Mouse (Mus musculus) MEL (cell line): ENCODE data around the gene Prr15l. TPM values are rescaled to one million over a fixed set of nuclear protein-coding genes. Genes with fewer than 3 reads are reported as not detected.

Source experiments
- DNase-seq: peaks from one replicate; pipeline ENCODE4 v3.0.0; 2011; ENCODE audit warnings: low read depth, low spot score
- H3K27ac ChIP-seq: 2 replicates; pipeline ENCODE4 v1.5.1; 2012; ENCODE audit warnings: low read depth, mild to moderate bottlenecking, control low read depth, low read length, moderate library complexity; ENCODE audit not compliant: control insufficient read depth
- H3K27me3 ChIP-seq, 2 experiments: fragments of 150-350 bp in 1 of 2; sonication (generic) in 1 of 2; 2 replicates each; pipeline ENCODE4 v1.6.1; 2012; ENCODE audit warnings: low read length in 2 of 2, mild to moderate bottlenecking in 2 of 2, improper control_type of control experiment in 1 of 2, moderate library complexity in 1 of 2; ENCODE audit not compliant: insufficient read depth in 2 of 2, control insufficient read depth in 1 of 2
- H3K36me3 ChIP-seq, 2 experiments: 2 replicates each; pipeline ENCODE4 v1.6.1; 2012 to 2014; ENCODE audit warnings: low read length in 2 of 2, improper control_type of control experiment in 1 of 2, inconsistent platforms in 1 of 2, mild to moderate bottlenecking in 1 of 2; ENCODE audit not compliant: insufficient read depth in 2 of 2, control insufficient read depth in 1 of 2
- H3K4me1 ChIP-seq, 2 experiments: fragments of 150-350 bp in 1 of 2; sonication (generic) in 1 of 2; 2 replicates each; pipeline ENCODE4 v1.6.1; 2012; ENCODE audit warnings: low read length in 2 of 2, improper control_type of control experiment in 1 of 2, mild to moderate bottlenecking in 1 of 2; ENCODE audit not compliant: insufficient read depth in 2 of 2, control insufficient read depth in 1 of 2
- H3K4me3 ChIP-seq, 2 experiments: fragments of 150-350 bp in 1 of 2; sonication (generic) in 1 of 2; 2 replicates each; pipeline ENCODE4 v1.5.1; 2012; ENCODE audit warnings: low read depth in 2 of 2, low read length in 2 of 2, mild to moderate bottlenecking in 2 of 2, moderate library complexity in 2 of 2, control low read depth in 1 of 2, improper control_type of control experiment in 1 of 2; ENCODE audit not compliant: control insufficient read depth in 1 of 2, insufficient read depth in 1 of 2
- H3K79me2 ChIP-seq: 2 replicates; pipeline ENCODE4 v1.6.1; 2012; ENCODE audit warnings: mild to moderate bottlenecking, low read length, moderate library complexity; ENCODE audit not compliant: control insufficient read depth, poor library complexity, insufficient read depth
- H3K9ac ChIP-seq: 2 replicates; pipeline ENCODE4 v1.6.1; 2012; ENCODE audit warnings: low read depth, mild to moderate bottlenecking, control low read depth, low read length, moderate library complexity; ENCODE audit not compliant: control insufficient read depth, poor library complexity, severe bottlenecking
- H3K9me3 ChIP-seq: fragments of 150-350 bp; sonication (generic); replicated peaks from 2 replicates; pipeline ENCODE4 v1.6.1; 2012; ENCODE audit warnings: mild to moderate bottlenecking, low read length, improper control_type of control experiment, moderate library complexity; ENCODE audit not compliant: insufficient read depth
- BHLHE40 ChIP-seq: IDR thresholded peaks from 2 replicates; pipeline ENCODE4 v1.6.1; 2012; ENCODE audit warnings: low read depth, mild to moderate bottlenecking, inconsistent platforms, low read length, improper control_type of control experiment, borderline replicate concordance
- CHD1 ChIP-seq: IDR thresholded peaks from 2 replicates; pipeline ENCODE4 v1.6.1; 2012; ENCODE audit warnings: low read depth, mild to moderate bottlenecking, inconsistent platforms, low read length, improper control_type of control experiment
- EP300 ChIP-seq, 2 experiments: IDR thresholded peaks; 2 replicates each; pipeline ENCODE4 v1.6.1; 2011; ENCODE audit warnings: improper control_type of control experiment in 2 of 2, low read length in 2 of 2, low read depth in 1 of 2, mild to moderate bottlenecking in 1 of 2
- ETS1 ChIP-seq: IDR thresholded peaks from 2 replicates; pipeline ENCODE4 v1.6.1; 2012; ENCODE audit warnings: low read depth, mild to moderate bottlenecking, inconsistent platforms, low read length, improper control_type of control experiment, moderate library complexity
- GABPA ChIP-seq: IDR thresholded peaks from 2 replicates; pipeline ENCODE4 v1.6.1; 2012; ENCODE audit warnings: low read depth, mild to moderate bottlenecking, inconsistent platforms, low read length, improper control_type of control experiment, moderate library complexity
- GATA1 ChIP-seq: IDR thresholded peaks from 2 replicates; pipeline ENCODE4 v1.6.1; 2011; ENCODE audit warnings: low read depth, low read length, improper control_type of control experiment
- HCFC1 ChIP-seq: IDR thresholded peaks from 2 replicates; pipeline ENCODE4 v1.6.1; 2012; ENCODE audit warnings: low read depth, mild to moderate bottlenecking, inconsistent platforms, low read length, improper control_type of control experiment, moderate library complexity
- JUND ChIP-seq: IDR thresholded peaks from 2 replicates; pipeline ENCODE4 v1.6.1; 2011; ENCODE audit warnings: low read depth, mild to moderate bottlenecking, improper control_type of control experiment, low read length
- KAT2A ChIP-seq: conservative IDR thresholded peaks from 2 replicates; pipeline ENCODE4 v1.6.1; 2012; ENCODE audit warnings: low read depth, low read length, improper control_type of control experiment, inconsistent platforms
- MAFK ChIP-seq: IDR thresholded peaks from 2 replicates; pipeline ENCODE4 v1.6.1; 2011; ENCODE audit warnings: low read depth, mild to moderate bottlenecking, low read length, improper control_type of control experiment, borderline replicate concordance
- MAX ChIP-seq: IDR thresholded peaks from 2 replicates; pipeline ENCODE4 v1.6.1; 2011; ENCODE audit warnings: low read length, improper control_type of control experiment
- MAZ ChIP-seq: IDR thresholded peaks from 2 replicates; pipeline ENCODE4 v1.6.1; 2012; ENCODE audit warnings: low read depth, mild to moderate bottlenecking, inconsistent platforms, low read length, improper control_type of control experiment
- MEF2A ChIP-seq: IDR thresholded peaks from 2 replicates; pipeline ENCODE4 v1.6.1; 2014; ENCODE audit warnings: low read depth, mild to moderate bottlenecking, inconsistent platforms, low read length, improper control_type of control experiment; ENCODE audit not compliant: poor library complexity, insufficient replicate concordance, severe bottlenecking; ENCODE audit errors: extremely low read depth
- MYB ChIP-seq: IDR thresholded peaks from 2 replicates; pipeline ENCODE4 v1.6.1; 2011; ENCODE audit warnings: mild to moderate bottlenecking, low read depth, low read length, improper control_type of control experiment
- MYC ChIP-seq: IDR thresholded peaks from 2 replicates; pipeline ENCODE4 v1.6.1; 2011; ENCODE audit warnings: low read depth, mild to moderate bottlenecking, low read length, improper control_type of control experiment, moderate library complexity
- NRF1 ChIP-seq: IDR thresholded peaks from 2 replicates; pipeline ENCODE4 v1.6.1; 2014; ENCODE audit warnings: low read depth, mild to moderate bottlenecking, inconsistent platforms, low read length, improper control_type of control experiment, moderate library complexity; ENCODE audit not compliant: poor library complexity, insufficient read depth, severe bottlenecking
- POLR2A ChIP-seq, 2 experiments: IDR thresholded peaks; 2 replicates each; pipeline ENCODE4 v1.6.1; 2011 to 2012; ENCODE audit warnings: low read length in 2 of 2, mild to moderate bottlenecking in 2 of 2, control low read depth in 1 of 2, improper control_type of control experiment in 1 of 2, low read depth in 1 of 2, moderate library complexity in 1 of 2; ENCODE audit not compliant: control insufficient read depth in 1 of 2, insufficient read depth in 1 of 2, poor library complexity in 1 of 2
- POLR2AphosphoS2 ChIP-seq: IDR thresholded peaks from 2 replicates; pipeline ENCODE4 v1.6.1; 2011; ENCODE audit warnings: low read length, improper control_type of control experiment
- RAD21 ChIP-seq: IDR thresholded peaks from 2 replicates; pipeline ENCODE4 v1.6.1; 2011; ENCODE audit warnings: mild to moderate bottlenecking, low read depth, low read length, improper control_type of control experiment
- SMC3 ChIP-seq: IDR thresholded peaks from 2 replicates; pipeline ENCODE4 v1.6.1; 2011; ENCODE audit warnings: low read depth, low read length, improper control_type of control experiment
- TBP ChIP-seq: IDR thresholded peaks from 2 replicates; pipeline ENCODE4 v1.8.0; 2011; ENCODE audit warnings: low read depth, low read length, improper control_type of control experiment
- UBTF ChIP-seq: IDR thresholded peaks from 2 replicates; pipeline ENCODE4 v1.6.1; 2012; ENCODE audit warnings: low read depth, mild to moderate bottlenecking, inconsistent platforms, low read length, improper control_type of control experiment, moderate library complexity, borderline replicate concordance; ENCODE audit not compliant: insufficient read depth
- USF1 ChIP-seq: IDR thresholded peaks from 2 replicates; pipeline ENCODE4 v1.6.1; 2014; ENCODE audit warnings: low read depth, mild to moderate bottlenecking, inconsistent platforms, low read length, improper control_type of control experiment, moderate library complexity
- USF2 ChIP-seq, 2 experiments: IDR thresholded peaks; 2 replicates each; pipeline ENCODE4 v1.6.1; 2011 to 2012; ENCODE audit warnings: improper control_type of control experiment in 2 of 2, low read length in 2 of 2, borderline replicate concordance in 1 of 2, inconsistent platforms in 1 of 2, low read depth in 1 of 2, mild to moderate bottlenecking in 1 of 2; ENCODE audit not compliant: insufficient read depth in 1 of 2
- ZC3H11A ChIP-seq: IDR thresholded peaks from 2 replicates; pipeline ENCODE4 v1.6.1; 2012; ENCODE audit warnings: low read depth, mild to moderate bottlenecking, inconsistent platforms, low read length, improper control_type of control experiment
- ZMIZ1 ChIP-seq: IDR thresholded peaks from 2 replicates; pipeline ENCODE4 v1.6.1; 2012; ENCODE audit warnings: low read depth, mild to moderate bottlenecking, inconsistent platforms, low read length, improper control_type of control experiment, moderate library complexity
- ZNF384 ChIP-seq: IDR thresholded peaks from 2 replicates; pipeline ENCODE4 v1.6.1; 2012; ENCODE audit warnings: low read depth, mild to moderate bottlenecking, inconsistent platforms, low read length, improper control_type of control experiment
- polyA plus RNA-seq, 2 experiments: library from polyadenylated mRNA; stranded (reverse) in 1 of 2; unstranded in 1 of 2; fragments of >175 nt in 1 of 2; fragments of >200 nt in 1 of 2; gene quantifications; 2 replicates each; pipeline versions ENCODE4 v1.2.1 to v1.2.4; 2012; ENCODE audit warnings: low replicate concordance in 2 of 2, low read depth in 1 of 2; ENCODE audit not compliant: insufficient read length in 2 of 2, insufficient read depth in 1 of 2, missing spikeins in 1 of 2
- total RNA-seq: library from RNA; depleted of rRNA; stranded (reverse); fragments of 300-350 nt; gene quantifications from 2 replicates; pipeline ENCODE4 v1.2.3, GENCODE M21; 2012

Prr15l gene
- total and polyA plus RNA-seq, 3 experiments = 0.08 to 0.19 TPM; not detected in 1

GRCm38 (mm10) chr11:96912682-96913081 is 15.2 kb upstream of the Prr15l start:
- Histone ChIP-seq H3K4me1 (peaks cover 2 to 11% of the 10 kb centered on the region in 2 experiments; a peak in 3 of 4 replicates), H3K9me3 (no peaks in the 10 kb centered on the region), H3K79me2 (peaks cover 4% of the 10 kb centered on the region)
- DNase-seq = peak; percentile 29
- TF ChIP-seq MAX (peak; percentile 74; the same call in 1 of the 2 replicates), GATA1 (no peak)
- TF ChIP-seq, all 39 proteins: peak for 1
- Histone ChIP-seq H3K27me3 (no peaks in the 10 kb centered on the region), H3K9ac (no peak overlapping the region), H3K4me3 (no peak overlapping the region), H3K27ac (no peak overlapping the region), H3K36me3 (peaks cover 0 to 6% of the 10 kb centered on the region in 2 experiments; a peak in 2 of 4 replicates)

GRCm38 (mm10) chr11:96916044-96916884 is 11.6 kb upstream of the Prr15l start, which contains the start of gene Cdk5rap3:
Cdk5rap3 (minus strand) TSS chr11:96916496.
- H3K4me1 ChIP-seq = peaks cover 2 to 23% of the 10 kb centered on the region in 2 experiments; a peak in 3 of 4 replicates
- TF ChIP-seq JUND (no peak), NRF1 (peak; percentile 69), SMC3 (peak; percentile 93), TBP (peak; percentile 53), MAX (peak; percentile 98), ZC3H11A (peak; percentile 83), ZNF384 (no peak), BHLHE40 (peak; percentile 96), MYC (peak; percentile 95), USF2 (IDR thresholded peaks at IDR 0.05; ENCODE audit: borderline replicate concordance in 1 of 2, insufficient read depth in 1 of 2, low read depth in 1 of 2, low read length in 2 of 2) (no peak), GABPA (no peak), MEF2A (no peak), RAD21 (peak; percentile 100), ZMIZ1 (peak; percentile 90), HCFC1 (peak; percentile 74), CHD1 (0 out of 2 replicates have a peak, but pooled peaks have one; percentile 54), GATA1 (no peak), POLR2AphosphoS2 (peak; percentile 79; the same call in 1 of the 2 replicates), UBTF (0 out of 2 replicates have a peak, but pooled peaks have one; percentile 50), USF1 (peak; percentile 81), EP300 (IDR thresholded peaks at IDR 0.05; ENCODE audit: low read depth in 1 of 2, low read length in 2 of 2) (peak in 1 of 2 experiments; percentile 13; a peak in 1 of 4 replicates), MAZ (peak; percentile 81), POLR2A (IDR thresholded peaks at IDR 0.05; ENCODE audit: control insufficient read depth in 1 of 2, insufficient read depth in 1 of 2, low read depth in 1 of 2, low read length in 2 of 2, poor library complexity in 1 of 2) (peak; percentile 62 to 84), KAT2A (no peak; the same call in 1 of the 2 replicates), ETS1 (0 out of 2 replicates have a peak, but pooled peaks have one; percentile 22), MAFK (no peak), MYB (no peak)

More at GRCm38 (mm10) chr11:96916044-96916884, 11.6 kb upstream of the Prr15l start, which contains the start of gene Cdk5rap3:
- H3K36me3 ChIP-seq = peaks cover 0 to 6% of the 10 kb centered on the region in 2 experiments; a peak in 2 of 4 replicates
- peak within 1 kb of the TSS; percentile 64 to 70 for H3K4me3 ChIP-seq
- no peaks in the 10 kb centered on the region for H3K9me3 ChIP-seq
- H3K79me2 ChIP-seq = peaks cover 4% of the 10 kb centered on the region
- H3K9ac ChIP-seq = peak within 1 kb of the TSS; percentile 75
- no peaks in the 10 kb centered on the region for H3K27me3 ChIP-seq
- peak within 1 kb of the TSS; percentile 81 for H3K27ac ChIP-seq
- DNase-seq = peak; percentile 100
